Mouse (Mus musculus): Measurements from ENCODE around the gene Phospho2.

DNA sequence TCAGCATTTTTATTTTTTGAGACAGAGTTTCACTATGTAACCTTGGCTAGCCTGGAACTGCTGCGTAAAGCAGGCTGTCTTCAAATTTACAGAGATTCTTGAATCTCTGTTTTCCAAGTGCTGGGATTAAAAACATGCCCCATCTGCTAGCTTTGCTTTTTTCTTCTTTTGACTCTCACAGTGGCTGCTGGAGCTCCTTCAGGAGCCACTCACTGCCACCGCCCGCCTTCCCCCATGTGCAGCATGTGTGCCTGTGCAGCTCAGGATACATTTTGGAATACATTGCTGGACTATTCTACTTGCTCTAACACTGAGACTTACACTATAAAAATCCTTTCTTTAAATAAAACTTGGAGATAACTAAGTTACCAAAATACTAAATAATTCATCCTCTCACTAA is 16.1 kb upstream of the Phospho2 start:
- TF ChIP-seq POLR2A (IDR thresholded peaks at IDR 0.05; ENCODE audit: insufficient read depth, low read depth, low read length): no peak
- no peak for TF ChIP-seq CTCF (IDR thresholded peaks at IDR 0.05)

Measured in heart, adult 2 months (tissue).